Mouse (Mus musculus) kidney, embryonic 15.5 days (tissue): ENCODE measurements at regions not wholly inside any gene's neighbourhood (a gene's known extent, or its start where the extent isn't known, plus 50 kb on each side); places are given as distances from the start of the nearest gene placed in this dataset.

Source experiments
- ATAC-seq: fragments of 200-750 bp; cut with Nextera tagmentation; replicated peaks from 2 replicates; pipeline ENCODE4 v1.8.0; 2017; ENCODE audit warnings: moderate TSS enrichment; ENCODE audit not compliant: low FRiP score
- H3K27ac ChIP-seq: fragments of 300-500 bp; sonication (generic); 2 replicates; pipeline ENCODE4 v1.5.1; 2015; ENCODE audit warnings: mild to moderate bottlenecking, inconsistent platforms
- H3K27me3 ChIP-seq: fragments of 300-500 bp; sonication (generic); 2 replicates; pipeline ENCODE4 v1.6.1; 2015; ENCODE audit warnings: inconsistent platforms
- H3K36me3 ChIP-seq: fragments of 300-500 bp; sonication (generic); 2 replicates; pipeline ENCODE4 v1.6.1; 2015; ENCODE audit warnings: inconsistent platforms
- H3K4me1 ChIP-seq: fragments of 300-500 bp; sonication (generic); 2 replicates; pipeline ENCODE4 v1.6.1; 2015; ENCODE audit warnings: inconsistent platforms
- H3K4me2 ChIP-seq: fragments of 300-500 bp; sonication (generic); 2 replicates; pipeline ENCODE4 v1.6.1; 2015; ENCODE audit warnings: moderate library complexity, mild to moderate bottlenecking, inconsistent platforms
- H3K4me3 ChIP-seq: fragments of 300-500 bp; sonication (generic); replicated peaks from 2 replicates; pipeline ENCODE4 v1.5.1; 2015; ENCODE audit warnings: mild to moderate bottlenecking, inconsistent platforms
- H3K9ac ChIP-seq: fragments of 300-500 bp; sonication (generic); 2 replicates; pipeline ENCODE4 v1.6.1; 2015; ENCODE audit warnings: mild to moderate bottlenecking, inconsistent platforms
- H3K9me3 ChIP-seq: fragments of 300-500 bp; sonication (generic); replicated peaks from 2 replicates; pipeline ENCODE4 v1.6.1; 2016; ENCODE audit warnings: inconsistent platforms
- WGBS: fragments of 180-500 bp; shearing (Covaris S2); methylation state at CpG from one replicate; pipeline ENCODE4 v1.1.7; 2015; ENCODE audit warnings: mixed read lengths; 5-methylcytosine and 5-hydroxymethylcytosine counted together

DNA sequence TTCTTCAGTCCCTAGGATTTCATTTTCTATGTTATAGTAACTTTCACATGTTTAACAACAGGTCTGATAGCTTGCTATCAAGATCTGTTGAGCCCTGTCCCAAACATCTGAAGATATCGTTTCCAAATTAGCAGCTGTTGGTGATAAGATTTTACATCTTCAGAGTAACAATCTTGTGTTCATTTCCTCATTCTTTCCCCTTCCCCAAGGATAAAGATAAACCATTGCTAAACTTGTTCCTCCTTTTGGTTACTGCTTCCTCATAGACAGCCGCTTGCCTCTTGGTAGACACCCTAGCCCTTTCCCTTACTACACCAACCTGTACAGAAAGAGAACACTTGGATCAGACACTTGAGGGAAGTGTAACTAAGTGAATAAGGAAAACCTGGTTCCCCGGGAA is 58.6 kb downstream of the Kcnrg start:
- 91% methylated on average over 3 of the region's 3 CpGs for WGBS
- Histone ChIP-seq H3K36me3 (no peaks in the 10 kb centered on the region), H3K4me3 (no peak overlapping the region), H3K4me2 (no peak overlapping the region), H3K27ac (no peak overlapping the region), H3K9ac (no peak overlapping the region), H3K9me3 (no peaks in the 10 kb centered on the region), H3K27me3 (no peaks in the 10 kb centered on the region), H3K4me1 (no peaks in the 10 kb centered on the region)
- ATAC-seq: no peak

DNA sequence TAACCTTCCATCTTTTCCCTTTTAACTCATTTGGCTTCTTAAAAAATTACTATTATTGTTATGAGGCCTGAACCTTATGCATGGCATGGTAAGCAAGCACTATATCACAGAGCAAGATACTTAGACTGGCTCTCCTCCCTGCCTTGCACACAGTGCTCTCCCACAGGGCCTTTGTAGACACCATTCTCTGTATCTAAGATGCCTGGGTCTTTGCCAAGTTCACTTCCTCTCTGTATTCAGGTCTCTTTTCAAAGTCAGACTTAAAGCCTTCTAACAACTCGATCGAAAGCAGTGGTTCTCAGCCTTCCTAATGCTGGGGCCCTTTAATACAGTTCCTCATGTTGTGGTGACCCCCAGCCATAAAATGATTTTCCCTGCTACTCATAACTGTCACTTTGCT is 65.9 kb downstream of the Kcnrg start:
- no peak overlapping the region for H3K4me3 ChIP-seq
- WGBS: 62% methylated on average over 2 of the region's 2 CpGs
- H3K9ac ChIP-seq: no peak overlapping the region
- no peaks in the 10 kb centered on the region for H3K9me3 ChIP-seq
- H3K27me3 ChIP-seq: no peaks in the 10 kb centered on the region
- H3K27ac ChIP-seq: no peak overlapping the region
- H3K4me2 ChIP-seq: no peak overlapping the region
- peaks cover 3% of the 10 kb centered on the region; the same call in 1 of the 2 replicates for H3K36me3 ChIP-seq
- ATAC-seq: no peak
- H3K4me1 ChIP-seq: no peaks in the 10 kb centered on the region

DNA sequence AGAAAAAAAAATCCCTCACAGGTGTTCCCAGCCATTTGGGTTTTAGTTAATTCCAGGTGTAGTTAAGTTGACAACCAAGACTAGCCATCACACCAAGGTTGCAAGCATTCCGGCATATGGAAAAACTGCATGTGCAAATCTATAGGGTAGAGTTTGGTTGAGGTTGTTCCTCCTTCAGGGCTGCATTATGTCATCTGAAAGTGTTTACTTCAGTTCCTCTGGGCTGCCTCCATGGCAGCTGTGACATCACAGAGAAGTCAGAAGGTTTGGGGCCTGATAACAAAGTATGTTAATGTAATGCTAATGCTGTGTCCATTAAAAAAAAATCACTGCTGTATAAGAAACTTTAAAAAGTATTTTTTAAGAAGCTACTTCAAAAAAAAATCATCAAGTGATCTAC is 70.8 kb downstream of the Kcnrg start:
- H3K9me3 ChIP-seq: no peaks in the 10 kb centered on the region
- H3K4me2 ChIP-seq: no peak overlapping the region
- H3K27ac ChIP-seq: no peak overlapping the region
- WGBS: 95% methylated on average over 1 of the region's 1 CpGs
- peaks cover 3% of the 10 kb centered on the region; the same call in 1 of the 2 replicates for H3K36me3 ChIP-seq
- peaks cover 5% of the 10 kb centered on the region for H3K4me1 ChIP-seq
- H3K27me3 ChIP-seq: peaks cover 5% of the 10 kb centered on the region; the same call in 1 of the 2 replicates
- H3K9ac ChIP-seq: no peak overlapping the region
- ATAC-seq: no peak
- H3K4me3 ChIP-seq: no peak overlapping the region

DNA sequence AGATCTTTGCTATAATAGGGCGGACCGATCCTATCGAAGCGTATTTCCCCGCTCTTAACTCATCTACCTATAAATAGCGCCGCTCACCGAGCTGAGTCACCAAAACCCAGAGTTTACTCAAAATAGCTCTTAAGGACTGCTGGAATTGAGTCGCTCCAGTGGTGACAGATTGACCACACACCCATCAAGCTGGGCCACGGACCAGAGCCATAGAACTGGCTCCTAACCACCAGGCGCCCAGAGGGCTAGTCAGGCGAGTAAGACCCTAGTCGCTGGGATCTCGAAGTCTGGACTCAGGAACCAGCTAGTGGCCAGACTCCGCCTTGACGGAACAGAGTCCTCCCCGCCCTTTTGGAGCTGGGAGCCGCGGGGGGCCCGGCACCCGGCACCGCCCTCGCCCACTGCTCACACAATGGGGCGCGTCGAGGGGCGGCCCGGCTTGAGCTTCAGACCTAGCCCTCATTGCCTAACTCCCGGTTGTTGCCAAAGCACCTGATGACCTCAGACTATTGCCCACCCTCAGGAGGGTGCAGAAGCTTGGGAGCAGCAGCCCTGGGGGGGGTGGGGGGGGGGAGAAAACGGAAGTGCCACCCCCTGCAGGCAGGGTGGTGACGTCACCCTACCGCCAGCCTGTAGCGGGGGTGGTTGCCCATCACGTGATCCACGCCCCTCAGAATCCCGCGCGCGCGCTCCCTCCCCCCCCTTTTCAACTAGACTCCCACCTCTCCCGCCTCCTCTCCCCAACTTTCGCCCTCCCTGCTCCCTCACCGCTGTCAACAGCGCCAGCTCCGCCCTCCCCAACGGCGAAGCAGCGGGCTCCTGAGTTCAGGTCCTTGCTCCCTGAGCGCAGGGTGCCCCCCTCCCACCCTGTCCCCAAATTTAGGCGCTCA is 73.8 kb downstream of the Kcnrg start:
- Histone ChIP-seq H3K4me3 (peak overlapping the region; percentile 86), H3K9ac (peak overlapping the region; percentile 85), H3K4me1 (peaks cover 33% of the 10 kb centered on the region), H3K4me2 (peak overlapping the region; percentile 96), H3K27ac (peak overlapping the region; percentile 98), H3K27me3 (peaks cover 31% of the 10 kb centered on the region), H3K36me3 (no peaks in the 10 kb centered on the region), H3K9me3 (no peaks in the 10 kb centered on the region)
- peak; percentile 75 for ATAC-seq
- WGBS: 1% methylated on average over 49 of the region's 50 CpGs

DNA sequence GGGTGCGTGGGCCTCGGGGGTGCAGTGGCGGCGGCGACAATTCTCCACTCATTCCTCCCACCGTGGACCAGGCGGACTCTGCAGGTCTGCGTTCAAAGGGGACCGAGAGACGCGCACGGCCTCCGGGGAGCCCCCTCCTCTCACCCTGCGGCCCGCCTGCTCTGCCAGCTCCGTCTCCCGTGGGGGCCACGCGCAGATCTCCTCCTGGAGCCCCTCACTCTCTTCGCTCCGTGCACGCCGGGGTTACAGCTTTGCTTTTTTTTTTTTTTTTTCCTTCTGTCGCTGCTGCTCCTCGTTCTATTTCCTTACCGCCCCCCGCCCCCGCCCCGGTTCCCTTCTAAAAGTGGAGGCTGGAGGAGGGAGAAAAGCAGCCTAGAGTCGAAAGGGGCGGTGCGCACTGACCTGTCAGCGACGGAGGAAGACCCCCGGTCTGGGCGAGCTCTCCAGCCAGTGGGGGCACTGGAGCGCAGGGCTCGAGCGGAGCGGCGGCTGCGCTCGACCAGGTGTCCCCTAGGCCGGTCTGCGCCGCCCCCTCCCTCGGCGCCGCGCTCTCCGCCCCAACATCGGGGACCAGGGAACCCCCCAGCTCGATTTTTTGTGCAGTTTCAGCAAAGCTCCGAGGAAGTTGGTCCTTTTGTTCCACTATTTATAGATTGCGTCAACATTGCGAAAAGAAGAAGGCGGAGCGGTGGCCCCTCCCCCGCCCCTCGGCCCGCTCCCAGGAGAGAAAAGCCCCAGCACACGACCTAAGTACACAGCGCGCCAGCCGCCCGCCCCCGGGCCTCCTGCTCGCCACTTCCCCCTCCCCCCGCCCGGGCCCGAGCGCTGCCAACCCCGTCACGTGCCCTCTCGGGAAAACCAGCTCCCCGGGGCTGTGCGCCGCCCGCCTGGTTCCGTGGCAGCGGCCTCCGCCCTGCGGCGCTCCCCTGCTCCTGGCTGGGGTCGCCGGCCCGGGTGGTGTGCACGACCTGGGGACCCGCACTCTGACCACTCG is 74.7 kb downstream of the Kcnrg start:
- peak overlapping the region; percentile 85 for H3K9ac ChIP-seq
- H3K36me3 ChIP-seq: no peaks in the 10 kb centered on the region
- H3K4me3 ChIP-seq: peak overlapping the region; percentile 86
- H3K4me2 ChIP-seq: peak overlapping the region; percentile 96
- H3K4me1 ChIP-seq: peaks cover 42% of the 10 kb centered on the region
- H3K27me3 ChIP-seq: peaks cover 36% of the 10 kb centered on the region
- H3K27ac ChIP-seq: peak overlapping the region; percentile 98
- H3K9me3 ChIP-seq: no peaks in the 10 kb centered on the region
- WGBS: 1% methylated on average over 89 of the region's 90 CpGs
- ATAC-seq: peak; percentile 80

DNA sequence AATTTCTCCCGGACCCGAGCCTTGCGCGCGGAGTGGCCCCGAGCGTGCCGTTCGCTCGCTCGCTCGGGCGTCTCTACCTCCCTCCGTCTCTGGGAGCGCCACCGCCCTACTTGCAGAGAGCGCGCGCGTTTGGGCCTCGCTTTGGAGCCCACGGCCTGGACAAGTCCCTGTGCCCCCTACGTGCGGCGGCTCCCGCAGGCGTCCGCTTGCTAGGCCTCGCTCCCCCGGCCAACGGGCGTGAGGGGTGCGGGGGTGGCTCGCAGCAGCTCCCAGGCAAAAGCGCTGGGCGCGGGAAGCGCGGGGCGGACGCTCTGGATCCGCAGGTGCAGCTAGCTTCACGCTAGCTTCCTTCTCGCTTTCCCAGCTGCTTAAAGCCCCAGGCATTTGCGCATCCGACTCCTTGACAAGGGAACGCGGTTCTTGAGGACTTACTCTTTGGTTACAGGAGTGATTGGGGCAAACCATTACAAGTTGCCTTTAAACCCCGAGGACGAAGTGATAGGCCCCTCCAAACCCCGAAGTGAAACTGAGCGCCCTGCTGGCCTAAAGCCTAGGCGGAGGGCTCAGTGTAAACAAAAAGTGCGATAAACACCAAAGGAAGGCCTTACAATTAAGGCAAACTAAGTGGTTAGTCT is 75.6 kb downstream of the Kcnrg start:
- Histone ChIP-seq H3K27me3 (peaks cover 43% of the 10 kb centered on the region), H3K4me2 (peak overlapping the region; percentile 96), H3K4me1 (peaks cover 49% of the 10 kb centered on the region), H3K4me3 (peak overlapping the region; percentile 86), H3K9ac (peak overlapping the region; percentile 85), H3K27ac (peak overlapping the region; percentile 98), H3K36me3 (no peaks in the 10 kb centered on the region), H3K9me3 (no peaks in the 10 kb centered on the region)
- under 1% methylated on average over 54 of the region's 54 CpGs for WGBS
- peak; percentile 54 for ATAC-seq

DNA sequence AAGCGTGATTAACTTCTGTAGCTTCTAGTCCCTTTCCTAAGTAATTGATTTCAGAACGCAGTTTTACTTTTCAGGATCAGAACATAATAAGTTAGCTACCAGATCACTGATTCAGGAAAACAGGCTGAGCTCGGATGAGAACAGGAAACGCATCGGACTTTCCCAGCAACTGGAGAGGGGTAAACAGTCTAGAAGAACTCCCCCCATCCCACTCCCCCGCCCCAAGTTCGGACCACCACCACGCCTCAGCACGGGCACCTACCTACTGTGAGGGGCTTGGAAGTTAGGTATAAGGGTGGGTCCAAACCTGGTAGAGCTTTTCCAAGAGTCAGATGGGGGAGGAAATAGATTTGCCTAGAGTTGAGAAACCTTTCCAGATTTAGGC is 76.1 kb downstream of the Kcnrg start:
- H3K9me3 ChIP-seq: no peaks in the 10 kb centered on the region
- H3K4me2 ChIP-seq: peak overlapping the region; percentile 96
- H3K4me1 ChIP-seq: peaks cover 49% of the 10 kb centered on the region
- H3K27ac ChIP-seq: peak overlapping the region; percentile 98
- peak overlapping the region; percentile 86 for H3K4me3 ChIP-seq
- no peak for ATAC-seq
- WGBS: 14% methylated on average over 9 of the region's 9 CpGs
- peak overlapping the region; percentile 85; the same call in 1 of the 2 replicates for H3K9ac ChIP-seq
- peaks cover 43% of the 10 kb centered on the region for H3K27me3 ChIP-seq
- no peaks in the 10 kb centered on the region for H3K36me3 ChIP-seq

DNA sequence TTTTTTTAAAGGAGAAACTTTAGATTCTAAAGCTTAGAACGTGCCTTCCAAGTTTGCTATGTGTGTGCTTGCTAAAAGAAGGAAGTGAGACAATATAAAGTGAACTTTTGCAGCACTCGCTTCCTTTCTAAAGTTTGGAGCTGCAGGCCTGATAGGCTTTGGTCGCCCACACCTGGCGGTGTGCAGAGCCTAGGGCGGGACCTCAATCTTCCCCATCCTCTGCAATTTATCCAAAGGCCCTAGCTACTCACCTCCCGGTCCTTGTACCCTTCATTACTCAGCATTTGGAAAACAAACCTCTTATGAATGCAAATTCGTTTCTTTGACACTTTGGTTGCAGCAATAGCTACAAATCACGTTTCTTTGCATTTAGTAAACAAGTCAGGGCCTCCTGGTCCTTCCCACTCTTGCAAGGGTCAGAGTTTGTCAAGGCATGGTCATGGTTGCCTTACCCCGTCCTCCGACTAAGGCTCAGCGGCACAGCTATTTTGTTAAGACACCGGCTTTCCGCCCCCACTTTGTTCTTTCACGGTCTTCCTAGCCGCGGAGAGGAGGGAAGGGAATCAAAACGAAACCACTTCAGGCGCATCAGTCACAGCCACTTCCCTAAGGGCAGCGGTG is 76.6 kb downstream of the Kcnrg start:
- H3K4me1 ChIP-seq: peaks cover 54% of the 10 kb centered on the region
- H3K27me3 ChIP-seq: peaks cover 49% of the 10 kb centered on the region
- 11% methylated on average over 19 of the region's 19 CpGs for WGBS
- 0 out of 2 replicates have a peak overlapping the region, but pooled peaks have one; percentile 9 for H3K9ac ChIP-seq
- peak overlapping the region; percentile 96 for H3K4me2 ChIP-seq
- ATAC-seq: no peak
- no peaks in the 10 kb centered on the region for H3K9me3 ChIP-seq
- no peak overlapping the region for H3K27ac ChIP-seq
- H3K4me3 ChIP-seq: peak overlapping the region; percentile 86
- H3K36me3 ChIP-seq: no peaks in the 10 kb centered on the region

DNA sequence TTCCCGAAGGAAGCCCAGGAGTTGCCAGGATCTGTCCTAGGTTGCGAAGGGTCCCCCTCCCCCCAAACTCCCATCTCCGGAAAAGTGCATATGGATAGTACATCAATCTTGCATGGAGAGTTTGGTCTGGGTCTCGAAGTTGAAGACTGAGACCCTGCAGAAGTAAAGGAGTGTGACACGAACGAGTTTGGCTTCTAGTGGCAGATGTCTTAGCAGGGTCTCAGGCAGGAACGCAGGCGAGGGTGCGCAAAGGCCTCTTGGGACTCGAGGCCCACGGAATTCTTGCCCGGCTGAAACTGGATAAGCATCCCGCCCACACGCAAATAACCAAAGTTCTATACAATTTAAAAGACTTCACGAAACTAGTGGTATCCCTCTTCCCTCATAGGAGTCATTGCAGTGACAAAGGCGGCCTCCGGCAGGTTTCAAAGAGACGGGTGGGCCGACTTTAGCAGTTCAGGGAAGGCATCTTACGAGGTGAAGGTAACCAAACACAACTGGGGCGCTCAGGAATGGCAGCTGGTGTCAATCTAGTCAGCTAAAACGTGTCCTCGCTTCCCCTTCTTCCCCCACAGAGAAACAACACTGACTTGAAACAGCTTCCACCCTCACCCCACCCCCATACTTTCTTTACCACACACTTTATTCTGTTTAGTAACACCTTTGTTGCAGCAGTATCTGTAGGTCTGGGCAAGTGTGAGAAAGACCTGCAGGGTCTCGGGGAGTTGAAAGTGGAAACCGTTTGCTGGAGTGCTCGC is 77.4 kb downstream of the Kcnrg start:
- H3K4me1 ChIP-seq: peaks cover 61% of the 10 kb centered on the region
- H3K9me3 ChIP-seq: no peaks in the 10 kb centered on the region
- peak overlapping the region; percentile 96 for H3K4me2 ChIP-seq
- no peaks in the 10 kb centered on the region for H3K36me3 ChIP-seq
- H3K27ac ChIP-seq: no peak overlapping the region
- peak overlapping the region; percentile 86 for H3K4me3 ChIP-seq
- 14% methylated on average over 26 of the region's 26 CpGs for whole genome bisulfite sequencing
- no peak for ATAC-seq
- 0 out of 2 replicates have a peak overlapping the region, but pooled peaks have one; percentile 9 for H3K9ac ChIP-seq
- H3K27me3 ChIP-seq: peaks cover 56% of the 10 kb centered on the region

DNA sequence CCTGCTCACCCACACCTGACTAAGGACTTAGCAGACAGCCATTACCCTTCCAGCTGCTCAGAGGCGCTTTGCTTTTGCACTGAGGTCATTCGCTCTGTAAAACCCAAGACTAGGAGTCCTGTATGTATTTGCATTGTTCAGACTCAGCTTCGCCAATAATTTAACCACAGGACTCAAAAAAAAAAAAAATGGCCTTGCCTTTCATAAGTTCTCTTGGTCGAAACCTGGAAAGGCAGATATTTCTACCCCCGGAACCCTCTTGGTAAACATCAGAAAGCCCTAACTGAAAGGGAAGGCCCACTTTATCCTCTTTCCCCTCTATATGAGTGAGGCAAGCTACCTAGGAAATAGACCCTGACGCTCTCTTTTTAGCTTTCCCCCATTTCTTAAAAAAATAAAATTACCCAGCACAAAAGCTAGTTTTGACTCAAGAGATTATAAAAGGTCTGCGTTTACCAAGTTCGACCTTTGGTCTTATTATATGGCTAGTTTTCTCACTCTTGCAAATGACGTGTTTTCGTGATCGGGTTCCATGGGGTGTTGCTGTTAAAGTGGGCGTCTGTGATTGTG is 78.1 kb downstream of the Kcnrg start:
- H3K36me3 ChIP-seq: no peaks in the 10 kb centered on the region
- peak overlapping the region; percentile 96 for H3K4me2 ChIP-seq
- no peak for ATAC-seq
- H3K4me3 ChIP-seq: no peak overlapping the region
- H3K4me1 ChIP-seq: peaks cover 65% of the 10 kb centered on the region
- peaks cover 63% of the 10 kb centered on the region for H3K27me3 ChIP-seq
- no peak overlapping the region for H3K27ac ChIP-seq
- no peak overlapping the region for H3K9ac ChIP-seq
- H3K9me3 ChIP-seq: no peaks in the 10 kb centered on the region
- 22% methylated on average over 12 of the region's 12 CpGs for WGBS
